Mouse (Mus musculus): ENCODE measurements around the gene Ryr1. TPM values are rescaled to one million over a fixed set of nuclear protein-coding genes. Genes with fewer than 3 reads are reported as not detected.

Gene Ryr1
- polyA plus RNA-seq, 1 experiment from 2014 or later: 0.30 TPM

- peak overlapping the region; percentile 90 for H3K9ac ChIP-seq
- H3K36me3 ChIP-seq: no peaks in the 10 kb centered on the region
- H3K4me1 ChIP-seq: peaks cover 43% of the 10 kb centered on the region
- no peak for ATAC-seq (ENCODE audit: insufficient read depth, low FRiP score, low read depth)
- H3K27me3 ChIP-seq (replicated peaks): no peaks in the 10 kb centered on the region
- peak overlapping the region; percentile 88 for H3K27ac ChIP-seq
- H3K9me3 ChIP-seq: no peaks in the 10 kb centered on the region
- WGBS: under 1% methylated on average over 7 of the region's 7 CpGs
- peak overlapping the region; percentile 69 for H3K4me2 ChIP-seq
- peak overlapping the region; percentile 82 for H3K4me3 ChIP-seq (replicated peaks)
Observed at GRCm38 (mm10) chr7:28961584-28961926, 163.4 kb downstream of the Ryr1 start.

- Histone ChIP-seq H3K27me3 (replicated peaks) (no peaks in the 10 kb centered on the region), H3K4me3 (replicated peaks) (peak overlapping the region; percentile 82), H3K27ac (peak overlapping the region; percentile 88), H3K9ac (peak overlapping the region; percentile 90), H3K4me1 (peaks cover 45% of the 10 kb centered on the region), H3K9me3 (no peaks in the 10 kb centered on the region), H3K36me3 (no peaks in the 10 kb centered on the region), H3K4me2 (peak overlapping the region; percentile 69)
- ATAC-seq (ENCODE audit: insufficient read depth, low FRiP score, low read depth): no peak
- 10% methylated on average over 9 of the region's 9 CpGs for WGBS
Observed at GRCm38 (mm10) chr7:28960354-28961046, 164.5 kb downstream of the Ryr1 start.

- Histone ChIP-seq H3K9ac (peak overlapping the region; percentile 90; the same call in 1 of the 2 replicates), H3K4me2 (peak overlapping the region; percentile 69), H3K27ac (peak overlapping the region; percentile 88), H3K36me3 (no peaks in the 10 kb centered on the region), H3K27me3 (replicated peaks) (no peaks in the 10 kb centered on the region), H3K4me3 (replicated peaks) (peak overlapping the region; percentile 82), H3K4me1 (peaks cover 54% of the 10 kb centered on the region), H3K9me3 (no peaks in the 10 kb centered on the region)
- 12% methylated on average over 6 of the region's 6 CpGs for WGBS
- peak; percentile 17 for ATAC-seq (ENCODE audit: insufficient read depth, low FRiP score, low read depth)
Observed at GRCm38 (mm10) chr7:28959505-28960045, 165.4 kb downstream of the Ryr1 start.

- peak overlapping the region; percentile 82 for H3K4me3 ChIP-seq (replicated peaks)
- no peak overlapping the region for H3K9ac ChIP-seq
- peak overlapping the region; percentile 88 for H3K27ac ChIP-seq
- peak overlapping the region; percentile 69 for H3K4me2 ChIP-seq
- H3K27me3 ChIP-seq (replicated peaks): no peaks in the 10 kb centered on the region
- H3K9me3 ChIP-seq: no peaks in the 10 kb centered on the region
- ATAC-seq (ENCODE audit: insufficient read depth, low FRiP score, low read depth): no peak
- H3K4me1 ChIP-seq: peaks cover 59% of the 10 kb centered on the region
- H3K36me3 ChIP-seq: no peaks in the 10 kb centered on the region
- 47% methylated on average over 1 of the region's 1 CpGs for WGBS
Observed at GRCm38 (mm10) chr7:28958770-28959169, 166.2 kb downstream of the Ryr1 start.

- Histone ChIP-seq H3K27ac (peak overlapping the region; percentile 88), H3K9me3 (no peaks in the 10 kb centered on the region), H3K4me3 (replicated peaks) (no peak overlapping the region), H3K4me2 (peak overlapping the region; percentile 15; the same call in 1 of the 2 replicates), H3K36me3 (no peaks in the 10 kb centered on the region), H3K27me3 (replicated peaks) (no peaks in the 10 kb centered on the region), H3K9ac (no peak overlapping the region), H3K4me1 (peaks cover 61% of the 10 kb centered on the region)
- ATAC-seq (ENCODE audit: insufficient read depth, low FRiP score, low read depth): no peak
- WGBS: 36% methylated on average over 1 of the region's 1 CpGs
Observed at GRCm38 (mm10) chr7:28957997-28958725, 166.8 kb downstream of the Ryr1 start.

- no peak overlapping the region for H3K4me2 ChIP-seq
- H3K27me3 ChIP-seq (replicated peaks): no peaks in the 10 kb centered on the region
- no peaks in the 10 kb centered on the region for H3K9me3 ChIP-seq
- WGBS: 69% methylated on average over 6 of the region's 6 CpGs
- ATAC-seq (ENCODE audit: insufficient read depth, low FRiP score, low read depth): no peak
- H3K4me1 ChIP-seq: peaks cover 60% of the 10 kb centered on the region
- no peaks in the 10 kb centered on the region for H3K36me3 ChIP-seq
- no peak overlapping the region for H3K9ac ChIP-seq
- peak overlapping the region; percentile 88; the same call in 1 of the 2 replicates for H3K27ac ChIP-seq
- no peak overlapping the region for H3K4me3 ChIP-seq (replicated peaks)
Observed at GRCm38 (mm10) chr7:28957286-28957685, 167.7 kb downstream of the Ryr1 start.

- H3K4me2 ChIP-seq: no peak overlapping the region
- no peaks in the 10 kb centered on the region for H3K27me3 ChIP-seq (replicated peaks)
- ATAC-seq (ENCODE audit: insufficient read depth, low FRiP score, low read depth): no peak
- H3K9me3 ChIP-seq: no peaks in the 10 kb centered on the region
- H3K36me3 ChIP-seq: no peaks in the 10 kb centered on the region
- H3K9ac ChIP-seq: no peak overlapping the region
- H3K27ac ChIP-seq: peak overlapping the region; percentile 49; the same call in 1 of the 2 replicates
- peaks cover 69% of the 10 kb centered on the region for H3K4me1 ChIP-seq
- 74% methylated on average over 1 of the region's 1 CpGs for WGBS
- H3K4me3 ChIP-seq (replicated peaks): no peak overlapping the region
Observed at GRCm38 (mm10) chr7:28956270-28956669, 168.7 kb downstream of the Ryr1 start.

GRCm38 (mm10) chr7:28955295-28955897, 169.6 kb downstream of the Ryr1 start:
- 51% methylated on average over 5 of the region's 5 CpGs for WGBS
- Histone ChIP-seq H3K9ac (no peak overlapping the region), H3K4me3 (replicated peaks) (no peak overlapping the region), H3K27me3 (replicated peaks) (no peaks in the 10 kb centered on the region), H3K27ac (peak overlapping the region; percentile 49), H3K4me2 (no peak overlapping the region), H3K36me3 (no peaks in the 10 kb centered on the region), H3K9me3 (no peaks in the 10 kb centered on the region), H3K4me1 (peaks cover 68% of the 10 kb centered on the region)
- ATAC-seq (ENCODE audit: insufficient read depth, low FRiP score, low read depth): no peak

GRCm38 (mm10) chr7:28954773-28955172, 170.2 kb downstream of the Ryr1 start:
- H3K4me1 ChIP-seq: peaks cover 66% of the 10 kb centered on the region
- no peaks in the 10 kb centered on the region for H3K9me3 ChIP-seq
- 78% methylated on average over 4 of the region's 4 CpGs for WGBS
- no peaks in the 10 kb centered on the region for H3K36me3 ChIP-seq
- no peak overlapping the region for H3K9ac ChIP-seq
- H3K27ac ChIP-seq: peak overlapping the region; percentile 49
- no peak overlapping the region for H3K4me3 ChIP-seq (replicated peaks)
- no peak for ATAC-seq (ENCODE audit: insufficient read depth, low FRiP score, low read depth)
- no peak overlapping the region for H3K4me2 ChIP-seq
- H3K27me3 ChIP-seq (replicated peaks): no peaks in the 10 kb centered on the region

GRCm38 (mm10) chr7:28953476-28954376, 171.3 kb downstream of the Ryr1 start:
- Histone ChIP-seq H3K9me3 (no peaks in the 10 kb centered on the region), H3K27ac (peak overlapping the region; percentile 86), H3K27me3 (replicated peaks) (no peaks in the 10 kb centered on the region), H3K4me1 (peaks cover 65% of the 10 kb centered on the region), H3K4me2 (peak overlapping the region; percentile 19; the same call in 1 of the 2 replicates), H3K9ac (no peak overlapping the region), H3K36me3 (no peaks in the 10 kb centered on the region), H3K4me3 (replicated peaks) (no peak overlapping the region)
- WGBS: 13% methylated on average over 2 of the region's 2 CpGs
- ATAC-seq (ENCODE audit: insufficient read depth, low FRiP score, low read depth): peak; percentile 44; the same call in 1 of the 2 replicates
